Mouse (Mus musculus) thymus, postnatal 10 days (tissue): ENCODE results near the gene Cnr2.

Experiments used
- DNase-seq, 2 experiments: peaks; one replicate each; pipeline ENCODE4 v3.0.0; 2021; ENCODE audit warnings: low spot score in 2 of 2

Cnr2 gene

DNA sequence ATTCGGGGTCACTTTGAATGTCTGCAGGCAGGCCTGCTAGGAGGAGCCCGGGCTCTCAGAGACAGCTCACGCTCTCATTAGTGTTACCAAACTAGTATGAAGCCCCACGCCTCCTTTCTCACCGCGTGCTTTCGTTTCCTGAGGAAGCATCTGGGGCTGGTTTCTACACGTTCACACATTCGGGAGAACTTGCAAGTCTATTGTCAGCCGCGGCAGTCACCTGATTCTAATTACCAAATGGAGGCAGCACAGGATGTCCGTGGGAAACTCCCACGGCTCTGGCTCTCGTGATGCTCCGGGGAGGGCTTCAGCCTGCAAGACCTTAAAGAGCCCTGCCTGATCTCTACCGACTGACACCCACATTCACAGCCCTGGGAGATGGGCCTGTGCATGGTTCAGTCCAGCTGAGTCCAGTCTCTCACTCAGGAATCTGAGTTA is 18.6 kb upstream of the Cnr2 start:
- peak; percentile 69 to 70 for DNase-seq

DNA sequence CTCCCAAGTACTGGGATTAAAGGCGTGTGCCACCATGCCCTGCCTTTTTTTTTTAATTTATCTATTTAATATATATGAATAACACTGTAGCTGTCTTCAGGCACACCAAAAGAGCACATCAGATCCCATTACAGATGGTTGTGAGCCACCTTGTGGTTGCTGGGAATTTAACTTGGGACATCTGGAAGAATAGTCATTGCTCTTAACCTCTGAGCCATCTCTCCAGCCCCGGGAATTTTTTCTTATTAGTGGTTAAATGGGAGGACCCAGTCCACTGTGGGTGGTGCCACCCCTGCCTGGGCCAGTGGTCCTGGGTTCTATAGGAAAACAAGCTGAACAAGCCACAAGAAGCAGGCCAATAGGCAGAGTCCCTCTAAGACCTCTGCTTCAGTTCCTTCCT is 17.5 kb upstream of the Cnr2 start:
- DNase-seq: no peak

DNA sequence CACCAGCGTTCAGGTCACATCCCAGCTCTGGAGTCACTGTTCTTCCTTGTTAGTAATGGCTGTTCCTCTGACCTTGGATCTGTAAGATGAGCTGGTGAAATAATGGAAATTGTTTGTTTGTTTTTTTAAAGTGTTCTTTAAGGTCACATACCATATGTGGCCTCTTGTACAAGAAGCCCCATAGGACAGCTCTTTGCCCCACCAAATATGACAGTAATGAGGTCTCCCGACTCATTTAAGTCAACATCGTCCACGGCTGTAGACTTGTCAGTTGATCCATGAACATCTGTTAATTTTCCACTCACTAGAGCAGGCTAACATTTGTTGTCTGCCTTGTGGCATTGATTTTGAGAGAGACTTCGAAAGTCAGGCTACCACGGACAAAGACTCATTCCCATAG is 16.2 kb upstream of the Cnr2 start:
- DNase-seq: no peak

DNA sequence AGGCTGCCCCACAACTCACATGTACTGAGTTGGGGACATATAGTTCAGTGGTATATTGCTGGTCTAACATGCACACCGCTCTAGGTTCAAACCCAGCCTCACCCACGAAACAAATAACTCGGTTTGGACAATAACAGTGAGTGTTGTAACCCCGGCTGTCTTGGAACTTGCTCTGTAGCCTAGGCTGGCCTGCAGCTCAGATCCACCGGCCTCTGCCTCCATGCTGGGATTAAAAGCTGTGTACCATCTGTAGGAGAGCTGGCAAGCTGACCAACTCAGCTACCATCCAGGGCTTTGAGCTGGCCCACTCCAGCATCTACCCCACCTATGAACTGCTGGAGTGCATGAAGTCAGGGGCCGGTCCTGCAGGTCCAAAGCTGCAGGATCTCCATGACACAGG is 15.2 kb upstream of the Cnr2 start:
- no peak for DNase-seq

DNA sequence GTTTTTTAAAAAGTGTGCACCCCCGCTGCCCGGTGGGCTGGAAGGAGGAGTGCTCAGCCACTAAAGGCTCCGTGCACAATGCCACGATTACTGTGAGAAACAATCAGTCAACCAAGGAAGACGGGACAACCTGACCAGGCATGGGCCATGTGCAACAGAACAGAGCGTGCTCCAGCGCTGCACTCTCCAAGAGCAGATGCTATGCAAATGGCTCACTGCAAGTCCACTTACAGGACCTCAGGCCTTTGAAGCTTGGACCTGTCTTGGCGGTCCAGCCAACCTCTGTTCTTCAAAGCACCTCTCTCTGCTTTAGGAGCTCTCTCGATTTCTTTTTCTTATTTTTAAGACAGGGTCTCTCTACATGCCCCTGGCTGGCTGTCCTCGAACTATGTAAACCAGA is 14.6 kb upstream of the Cnr2 start:
- no peak for DNase-seq

DNA sequence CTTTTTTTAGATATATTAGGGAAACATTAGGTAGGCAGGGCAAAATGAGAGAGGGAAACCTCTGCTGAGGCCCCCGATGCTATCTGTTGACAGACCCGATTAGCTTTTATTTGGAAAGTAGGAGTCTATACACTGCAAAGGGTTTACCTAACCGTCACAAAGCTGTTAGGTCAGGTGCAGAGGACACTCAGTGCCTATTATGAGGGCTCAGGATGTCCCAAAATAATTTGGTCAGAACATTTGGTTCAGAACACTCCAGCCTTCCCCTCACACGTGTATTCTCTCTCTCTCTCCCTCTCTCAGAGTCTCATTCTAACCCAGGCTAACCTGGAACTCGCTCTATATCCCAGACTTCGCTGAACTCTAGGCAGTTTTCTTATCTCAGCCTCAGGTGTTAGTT is 13.2 kb upstream of the Cnr2 start:
- DNase-seq: no peak

DNA sequence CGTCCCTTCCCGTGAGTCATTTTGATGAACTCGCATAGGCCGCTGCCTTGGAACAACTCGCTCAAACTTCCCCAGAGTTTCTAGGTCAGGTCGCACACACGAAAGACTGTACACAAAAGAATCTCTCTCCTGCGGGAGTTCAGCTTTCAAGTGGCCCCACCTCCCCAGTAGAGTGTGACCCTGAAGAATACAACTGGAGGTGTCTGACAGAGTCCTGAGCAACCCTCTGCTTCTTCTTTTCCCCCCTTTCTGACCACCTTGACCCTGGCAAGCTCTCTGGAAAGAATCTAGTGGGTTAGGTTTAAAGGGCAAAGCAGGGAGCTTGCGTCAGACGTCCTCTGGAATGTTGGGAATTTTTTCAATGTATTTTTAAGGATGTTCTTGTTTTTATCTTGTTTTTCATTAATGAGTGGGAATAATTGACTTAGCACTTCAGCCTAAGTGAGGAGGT is 11.8 kb upstream of the Cnr2 start:
- no peak for DNase-seq

DNA sequence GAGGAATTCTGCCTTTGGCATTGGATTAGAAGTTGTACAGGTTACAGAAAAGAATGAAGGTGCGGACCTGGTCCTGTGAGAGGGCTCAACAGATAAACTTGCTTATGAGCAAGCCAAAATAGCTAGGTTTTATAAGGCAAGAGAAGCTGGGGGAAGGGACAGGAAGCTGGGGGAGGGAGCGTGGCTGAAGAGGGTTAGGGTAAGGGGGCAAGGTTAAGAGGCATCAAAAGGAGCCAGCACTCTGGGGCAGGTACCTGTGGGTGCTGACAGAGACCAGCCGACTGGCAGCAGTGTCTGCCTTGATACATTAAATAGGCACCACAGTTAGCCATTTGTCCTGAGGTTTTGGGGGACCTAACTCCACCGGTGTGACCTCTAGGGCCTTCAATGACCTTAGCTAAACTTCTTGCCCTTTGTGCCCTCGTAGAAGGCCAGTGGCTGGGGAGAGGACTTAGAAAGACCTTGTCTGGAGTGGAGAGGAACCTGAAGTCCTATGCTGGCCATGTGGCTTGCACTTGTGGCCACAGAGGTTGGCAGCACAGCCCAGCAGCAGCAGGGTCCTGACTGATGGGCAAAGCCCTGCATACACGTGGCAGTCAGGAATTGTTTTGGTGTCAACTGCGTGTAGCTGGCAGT is 11.2 kb upstream of the Cnr2 start:
- peak in 1 of 2 experiments; percentile 46 for DNase-seq

DNA sequence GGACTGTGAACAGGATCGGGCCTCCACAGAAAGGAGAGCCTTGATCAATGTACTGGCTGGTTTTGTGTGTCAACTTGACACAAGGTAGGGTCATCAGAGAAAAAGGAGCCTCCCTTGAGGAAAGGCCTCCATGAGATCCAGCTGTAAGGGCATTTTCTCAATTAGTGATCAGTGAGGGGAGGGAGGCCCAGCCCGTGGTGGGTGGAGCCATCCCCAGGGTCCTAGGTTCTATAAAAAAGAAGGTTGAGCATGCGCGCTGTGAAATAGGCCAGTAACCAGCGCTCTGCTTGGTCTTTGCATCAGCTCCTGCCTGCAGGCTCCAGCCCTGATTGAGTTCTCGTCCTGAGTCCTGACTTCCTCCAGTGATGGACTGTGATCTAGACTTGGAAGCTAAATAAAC is 10.7 kb upstream of the Cnr2 start:
- no peak for DNase-seq

DNA sequence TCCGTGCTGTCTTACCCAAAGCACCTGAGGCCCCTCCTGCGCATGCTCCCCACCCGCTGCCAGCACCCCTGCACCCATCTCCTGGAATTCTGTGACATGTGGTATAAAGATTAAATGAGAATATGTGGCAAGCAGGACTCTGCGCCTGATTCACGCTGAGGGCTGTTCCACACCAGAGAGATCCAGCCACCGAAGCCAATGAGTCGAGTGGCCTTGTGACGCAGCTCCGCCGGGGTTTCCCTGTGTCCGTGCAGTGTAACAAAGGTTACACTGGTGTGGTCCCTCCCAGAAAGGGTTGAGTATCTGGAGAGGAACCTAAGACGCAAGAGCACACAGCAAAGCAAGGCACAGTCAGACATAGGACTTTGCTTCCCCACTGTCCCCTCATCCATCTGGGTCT is 9.5 kb upstream of the Cnr2 start:
- no peak for DNase-seq

DNA sequence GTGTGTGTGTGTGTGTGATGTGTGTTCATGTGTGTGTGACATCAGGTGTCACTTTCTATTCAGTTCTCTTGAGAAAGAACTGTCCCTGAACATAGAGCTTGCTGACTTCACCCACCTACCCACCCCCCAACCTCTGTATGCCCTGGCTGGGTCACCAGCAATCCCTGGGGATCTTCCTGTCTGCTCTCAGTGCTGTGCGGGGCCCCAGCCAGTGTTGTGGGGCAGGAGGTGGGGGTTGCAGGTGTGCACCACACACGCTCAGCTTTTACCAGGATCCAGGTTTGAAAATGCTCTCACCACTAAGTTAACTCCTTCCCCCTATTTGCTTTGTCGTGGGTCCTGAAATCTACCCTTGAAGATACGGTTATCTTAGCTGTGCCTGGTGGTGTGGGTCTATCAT is 9.0 kb upstream of the Cnr2 start:
- no peak for DNase-seq

DNA sequence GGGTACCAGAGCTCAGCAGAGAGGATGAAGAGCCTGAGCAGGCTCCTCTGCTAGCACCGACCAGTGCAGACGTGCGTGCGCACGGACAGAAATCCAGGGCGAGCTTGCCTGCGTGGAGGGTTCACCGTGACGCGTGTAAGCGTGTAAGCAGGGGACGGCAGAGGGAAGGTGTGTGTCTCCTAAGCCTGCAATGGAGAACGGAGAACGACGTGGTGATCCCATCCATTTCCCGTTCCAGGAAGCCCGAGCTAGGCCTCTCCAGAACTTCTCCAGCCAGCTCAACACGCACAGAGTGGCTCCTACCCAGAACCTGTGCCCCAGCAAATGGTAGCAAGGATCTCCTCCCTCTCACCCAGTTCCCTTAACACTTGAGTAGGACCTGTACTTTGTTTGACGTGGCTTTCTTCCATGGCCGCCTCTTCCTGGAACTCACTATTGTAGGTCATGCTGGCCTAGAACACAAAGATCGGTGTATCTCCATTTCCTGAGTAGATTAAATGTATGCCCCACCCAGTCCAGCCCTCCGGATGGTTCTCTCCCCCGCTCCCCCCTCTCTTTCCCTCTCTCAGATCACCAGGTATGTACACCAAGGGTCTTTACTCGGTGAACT is 6.6 kb upstream of the Cnr2 start:
- DNase-seq: no peak

DNA sequence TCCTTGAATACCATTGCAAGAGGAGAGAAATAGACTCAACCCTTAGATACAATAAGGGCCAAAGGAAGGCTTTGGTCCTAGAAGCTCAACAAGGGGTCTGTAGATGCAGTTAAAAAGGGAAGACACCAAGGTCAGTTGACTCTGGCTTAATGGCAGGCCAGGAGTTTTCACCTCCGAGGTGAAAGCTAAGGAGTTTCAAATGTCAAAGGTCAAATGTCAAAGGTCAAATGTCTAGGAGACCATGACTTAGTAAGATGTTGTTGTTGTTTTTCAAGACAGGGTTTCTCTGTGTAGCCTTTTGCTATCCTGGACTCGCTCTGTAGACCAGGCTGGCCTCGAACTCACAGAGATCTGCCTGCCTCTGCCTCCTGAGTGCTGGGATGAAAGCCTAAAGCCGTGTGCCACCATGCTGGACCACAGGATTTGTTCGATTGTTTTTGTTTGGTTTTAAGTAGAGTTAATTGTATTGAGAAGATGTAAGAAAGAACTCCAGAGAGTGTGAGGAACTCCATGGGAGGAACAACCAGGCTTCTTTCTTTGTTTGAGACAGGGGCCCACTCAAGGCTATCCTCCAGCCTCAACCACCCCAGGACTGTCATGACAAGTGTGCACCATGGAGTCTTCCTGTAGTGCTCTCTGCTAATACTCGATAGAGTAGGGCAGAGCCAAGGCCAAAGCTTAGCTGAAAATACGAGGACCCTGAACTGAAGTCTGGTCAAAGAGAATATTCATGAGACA is 5.9 kb upstream of the Cnr2 start:
- DNase-seq: no peak

DNA sequence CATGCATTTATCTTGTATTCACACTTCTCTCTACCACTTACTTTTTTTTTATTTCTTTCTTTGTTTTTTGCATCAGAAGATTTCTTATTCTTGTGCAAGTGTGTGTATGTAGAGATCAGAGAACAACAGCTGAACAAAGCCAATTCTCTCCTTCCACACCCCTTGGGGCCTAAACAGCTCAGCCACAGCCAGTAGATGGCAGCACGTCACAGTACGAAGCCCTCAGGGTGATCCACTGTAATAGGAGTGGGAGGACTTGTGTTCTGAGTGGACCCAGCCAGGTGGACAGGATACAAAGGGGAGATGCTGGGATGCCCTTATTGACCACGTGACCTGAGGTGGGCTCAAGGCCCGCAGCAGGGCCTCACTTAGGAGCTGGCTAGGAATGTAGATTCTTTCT is 5.3 kb upstream of the Cnr2 start:
- DNase-seq: peak; percentile 70 to 86

DNA sequence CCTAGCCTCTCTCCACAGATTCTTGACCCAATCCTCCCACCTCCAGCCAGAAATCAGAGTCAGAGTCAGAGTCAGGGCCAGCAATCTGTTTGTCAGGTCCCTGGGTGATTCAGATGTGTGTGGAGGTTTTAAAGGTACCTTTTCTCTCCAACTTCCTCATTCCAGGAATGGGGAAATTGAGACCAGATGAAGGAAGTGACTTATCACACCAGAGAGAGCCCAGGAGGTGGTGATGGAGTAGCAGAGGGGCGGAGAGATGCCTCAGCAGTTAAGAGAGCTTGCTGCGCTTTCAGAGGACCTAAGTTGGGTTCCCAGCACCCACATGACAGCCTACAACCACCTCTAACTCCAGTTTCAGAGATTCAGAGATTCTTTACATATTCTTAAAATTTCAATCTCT is 3.7 kb upstream of the Cnr2 start:
- DNase-seq: no peak

DNA sequence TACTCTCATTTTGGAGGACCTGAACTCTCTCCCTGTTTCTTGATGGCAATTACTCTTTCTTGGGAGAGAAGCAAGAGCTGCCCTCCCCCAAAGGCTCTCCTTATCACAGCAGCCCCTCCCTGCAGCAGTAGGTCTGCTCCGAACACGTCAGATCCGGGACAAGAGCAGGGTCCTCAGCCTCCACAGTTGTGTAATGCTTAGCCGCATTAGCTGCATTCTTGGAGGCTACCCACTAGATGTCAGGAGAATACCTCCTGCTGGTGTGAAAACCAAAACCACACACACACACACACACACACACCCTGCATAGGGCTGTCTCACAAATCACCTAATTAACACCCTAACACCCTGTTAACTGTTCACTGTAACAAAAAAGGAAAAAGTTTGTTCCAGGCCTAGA is 2.3 kb upstream of the Cnr2 start:
- DNase-seq: no peak

DNA sequence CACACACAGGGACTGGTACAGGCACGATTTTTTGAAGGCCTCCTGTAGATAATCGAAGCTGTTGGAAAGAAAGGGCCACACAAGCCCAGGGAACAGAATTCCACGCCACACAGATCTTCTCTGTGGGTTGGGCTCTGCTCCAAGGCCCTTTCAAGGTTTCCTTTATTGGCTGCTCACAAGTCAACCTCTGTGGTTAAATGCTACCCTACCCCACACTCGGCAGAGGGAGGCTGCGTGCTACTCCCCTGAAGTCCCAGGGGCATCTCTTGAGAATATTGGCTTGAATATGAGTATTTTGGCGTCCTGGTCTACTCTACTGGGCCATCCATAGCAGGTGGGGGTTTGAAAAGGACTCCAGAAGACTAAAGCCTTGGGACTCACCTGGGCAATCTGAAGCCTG is 963 bp downstream of the Cnr2 start:
- DNase-seq: no peak

DNA sequence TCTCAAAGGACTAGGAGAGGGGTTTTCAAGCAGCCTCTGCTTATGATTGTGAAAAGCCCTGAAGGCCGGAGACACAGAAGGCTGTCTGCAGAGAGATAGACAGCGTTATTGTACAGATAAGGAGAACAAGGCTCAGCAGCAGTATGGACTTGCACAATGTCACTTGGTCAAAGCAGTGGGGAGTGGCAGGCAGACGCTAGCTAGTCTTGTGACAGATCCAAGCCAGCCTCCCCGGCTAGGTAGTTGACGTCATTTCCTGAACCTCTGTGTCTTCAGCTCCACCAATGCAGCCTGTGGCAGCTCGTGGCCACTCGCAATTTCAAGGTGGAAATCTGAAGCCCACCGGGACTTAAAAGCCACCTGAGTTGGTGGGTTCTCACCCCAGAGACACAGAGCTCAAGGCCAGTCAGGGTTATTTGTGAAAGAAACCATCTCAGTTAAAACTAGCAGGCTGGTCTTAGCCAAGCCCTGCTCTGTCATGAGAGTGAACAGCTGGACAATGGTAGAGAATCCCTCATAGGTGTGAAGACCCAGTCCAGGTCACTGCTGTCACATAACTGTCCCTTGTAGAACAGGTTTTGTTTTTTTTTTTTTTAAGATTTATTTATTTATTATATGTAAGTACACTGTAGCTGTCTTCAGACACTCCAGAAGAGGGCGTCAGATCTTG is 3.3 kb downstream of the Cnr2 start:
- peak; percentile 58 to 63 for DNase-seq

DNA sequence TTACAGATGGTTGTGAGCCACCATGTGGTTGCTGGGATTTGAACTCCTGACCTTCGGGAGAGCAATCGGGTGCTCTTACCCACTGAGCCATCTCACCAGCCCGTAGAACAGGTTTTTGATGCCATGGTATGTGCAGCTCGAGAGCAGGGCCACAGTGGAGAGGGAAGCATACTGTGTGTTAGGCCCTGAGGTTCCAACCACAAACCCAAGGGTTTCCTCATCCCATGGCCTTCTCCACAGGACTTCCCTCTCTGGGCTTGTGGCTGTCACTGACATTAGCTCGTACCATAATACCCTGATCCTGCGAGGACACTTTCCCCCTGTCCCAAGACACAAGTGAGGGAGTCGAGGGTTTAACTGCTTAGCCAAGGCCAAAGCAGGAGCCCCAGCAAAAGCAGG is 3.9 kb downstream of the Cnr2 start:
- no peak for DNase-seq

DNA sequence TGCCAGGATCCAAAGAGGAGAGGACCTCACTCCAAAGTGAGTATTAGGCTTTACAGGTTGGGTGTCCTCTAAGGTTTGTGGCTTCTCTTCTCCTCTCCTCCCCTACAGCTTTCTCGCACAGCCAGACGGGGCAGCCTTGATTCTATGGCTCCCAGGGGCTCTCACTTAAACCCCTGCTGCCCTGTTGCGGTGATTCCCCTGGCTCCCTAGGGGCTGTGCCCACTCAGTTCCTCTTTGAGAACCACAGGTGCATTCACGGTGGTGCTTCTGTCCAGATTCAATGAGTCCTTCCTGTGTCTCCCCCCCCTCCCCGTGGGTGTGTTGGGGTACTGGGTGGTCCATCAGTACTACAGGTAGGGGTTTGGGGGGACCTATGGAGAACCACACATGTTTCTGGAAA is 4.8 kb downstream of the Cnr2 start:
- no peak for DNase-seq

DNA sequence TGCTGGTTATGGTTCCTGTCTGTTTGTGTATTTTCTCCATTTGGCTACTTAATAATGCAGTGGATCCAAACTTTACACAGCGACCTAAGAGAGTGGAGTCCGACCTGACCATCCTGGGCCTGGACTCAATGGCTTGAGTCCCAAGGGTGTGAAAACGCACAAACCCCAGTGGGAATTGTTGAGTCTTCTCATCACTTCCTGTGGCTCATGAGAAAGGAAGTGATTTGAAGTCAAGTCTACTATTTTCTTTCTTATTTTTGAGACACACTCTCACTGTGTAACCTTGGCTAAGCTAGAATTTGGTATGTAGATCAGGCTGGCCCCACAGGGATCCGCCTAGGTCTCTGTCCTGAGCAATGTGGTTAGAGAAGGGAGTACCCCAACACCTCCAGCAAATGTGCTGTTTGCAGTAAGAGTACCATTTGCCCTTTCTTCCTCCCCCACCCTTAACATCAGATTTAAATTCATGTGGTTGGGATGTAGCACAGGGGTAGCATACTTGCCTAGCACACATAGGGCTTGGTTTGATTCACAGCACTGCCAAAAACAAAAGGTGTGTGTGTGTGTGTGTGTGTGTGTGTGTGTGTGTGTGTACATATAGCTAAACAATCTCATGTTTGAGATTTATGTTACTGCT is 7.5 kb downstream of the Cnr2 start:
- no peak for DNase-seq

DNA sequence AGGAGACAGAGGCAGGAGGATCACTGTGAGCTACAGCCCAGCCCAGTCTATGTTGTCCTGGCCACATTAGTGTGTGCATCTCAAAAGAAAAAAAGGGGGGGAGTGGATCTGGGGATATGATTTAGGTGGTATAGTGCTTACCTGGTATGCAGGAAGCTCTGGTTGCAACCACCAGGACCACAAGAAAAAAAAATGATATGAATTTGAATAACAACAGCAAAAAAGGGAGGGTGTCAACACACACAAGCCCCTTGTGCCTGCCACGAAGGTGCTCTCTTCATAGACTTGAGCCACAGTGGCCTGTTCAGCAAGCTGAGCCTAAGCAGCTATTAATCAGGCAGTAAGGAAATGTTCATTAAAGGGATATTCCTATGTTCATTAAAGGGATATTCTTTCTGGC is 9.6 kb downstream of the Cnr2 start:
- DNase-seq: no peak
